Mouse (Mus musculus): Measurements from ENCODE around the gene Cfap100.

DNA sequence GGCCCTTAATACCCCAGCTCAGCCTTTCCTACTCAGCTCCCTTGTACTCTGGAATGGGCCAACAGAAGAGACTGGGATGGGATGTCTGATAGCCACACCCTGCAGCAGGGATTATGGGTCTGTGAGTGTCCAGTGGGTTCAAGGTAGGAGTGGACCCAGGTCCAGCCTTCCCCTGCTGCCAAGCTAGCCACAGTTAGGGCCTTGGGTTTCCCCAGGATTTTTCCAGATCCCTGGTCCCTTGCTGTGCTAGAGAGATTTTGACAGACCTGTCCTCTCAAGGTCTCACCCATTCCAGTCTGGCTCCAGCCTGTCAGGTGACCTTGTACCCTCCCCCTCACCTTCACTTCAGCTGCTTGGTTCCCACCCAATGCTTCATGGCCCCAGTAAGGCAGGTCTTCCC, 20.0 kb downstream of the Cfap100 start:
- TF ChIP-seq POLR2A (IDR thresholded peaks at IDR 0.05; ENCODE audit: borderline replicate concordance, extremely low read depth, low read depth, low read length) (no peak), CTCF (IDR thresholded peaks at IDR 0.05; ENCODE audit: insufficient read depth, low read length) (no peak)
